Mouse (Mus musculus) NIH3T3 (cell line): ENCODE data around the gene Serpinb9c.
"Not testable (repeated sequence)": the region's sequence is repeated elsewhere in the genome, so short reads cannot be mapped to it uniquely, and the experiment has no call there.

Experiments
- DNase-seq: peaks from one replicate; pipeline ENCODE4 v3.0.0-alpha.2; 2012; ENCODE audit warnings: low read depth

The Serpinb9c gene

GRCm38 (mm10) chr13:33159642-33160041, at the start of gene Serpinb9c:
TSS of gene Serpinb9c (minus strand) at chr13:33159742.
- DNase-seq, result no peak

- DNase-seq, result peak; percentile 19
These were observed 40.2 kb upstream of the Serpinb9c start for GRCm38 (mm10) chr13:33199740-33200139.

- DNase-seq, result no peak
These were observed 33.1 kb upstream of the Serpinb9c start, which contains the start of gene Serpinb9d for GRCm38 (mm10) chr13:33192659-33193058. TSS of gene Serpinb9d (plus strand) at chr13:33192959.

- not testable (repeated sequence) for DNase-seq
These were observed 30.9 kb upstream of the Serpinb9c start for GRCm38 (mm10) chr13:33190486-33190885.

- DNase-seq, result peak; percentile 2
These were observed 18.1 kb downstream of the Serpinb9c start for GRCm38 (mm10) chr13:33141435-33141834.

GRCm38 (mm10) chr13:33137717-33138116, 21.8 kb downstream of the Serpinb9c start:
- no peak for DNase-seq

GRCm38 (mm10) chr13:33113054-33113453, 46.5 kb downstream of the Serpinb9c start:
- no peak for DNase-seq

GRCm38 (mm10) chr13:33105626-33106025, 53.9 kb downstream of the Serpinb9c start:
- peak; percentile 71 for DNase-seq
